Mouse (Mus musculus) erythroblast, embryonic 14.5 days (primary cell): ENCODE data around the gene Nacc2.

Experiments
- GATA1 ChIP-seq: IDR thresholded peaks from 2 replicates; pipeline ENCODE4 v1.6.1; 2012; ENCODE audit warnings: low read length, inconsistent platforms, mixed read lengths
- TAL1 ChIP-seq: IDR thresholded peaks from 3 replicates; pipeline ENCODE4 v1.6.1; 2012; ENCODE audit warnings: low read length, inconsistent platforms, mixed read lengths

DNA sequence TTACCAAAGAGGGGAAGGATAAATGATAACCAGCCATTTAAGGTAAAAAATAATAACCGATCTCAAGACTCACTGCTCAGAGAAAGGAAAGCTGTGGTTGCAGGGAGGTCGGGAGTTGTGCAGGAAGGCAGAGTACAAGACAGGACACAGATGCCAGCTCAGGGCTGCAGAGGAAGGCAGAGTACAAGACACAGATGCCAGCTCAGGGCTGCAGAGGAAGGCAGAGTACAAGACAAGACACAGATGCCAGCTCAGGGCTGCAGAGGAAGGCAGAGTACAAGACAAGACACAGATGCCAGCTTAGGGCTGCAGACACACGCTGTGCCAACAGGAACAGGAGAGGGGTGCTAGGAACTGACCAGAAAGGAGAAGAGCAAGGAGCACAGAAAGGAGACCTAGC, 42.2 kb downstream of the Nacc2 start:
- no peak for TF ChIP-seq TAL1
- TF ChIP-seq GATA1, result no peak
